Mouse (Mus musculus) layer of hippocampus, postnatal 14 days (tissue): ENCODE measurements around the gene Gtf2a1. TPM values are rescaled to one million over a fixed set of nuclear protein-coding genes. Genes with fewer than 3 reads are reported as not detected.
"Not testable (repeated sequence)": the region's sequence is repeated elsewhere in the genome, so short reads cannot be mapped to it uniquely, and the experiment has no call there.

Experiments
- DNase-seq, 2 experiments: peaks; one replicate each; pipeline ENCODE4 v3.0.0; 2021 to 2022; ENCODE audit warnings: low spot score in 2 of 2, mixed read lengths in 1 of 2
- long read RNA-seq, 2 experiments: library from polyadenylated mRNA; stranded (forward); transcript quantifications; one replicate each; pipeline ENCODE4 v2.0.0; 2021
- total RNA-seq, 2 experiments: library from RNA; stranded (reverse); gene quantifications; 2 replicates each; pipeline ENCODE4 v1.2.3; 2021

The Gtf2a1 gene
- total RNA-seq, result 10 to 100 TPM; 47.1 to 51.6 TPM
- long read RNA-seq, experiment 1, partial matches to known transcripts, result 2 of 2 reads
- long read RNA-seq, experiment 1, other reads (novel, unspliced or antisense), result 0 of 2 reads
- long read RNA-seq, experiment 2, partial matches to known transcripts, result 1 of 3 reads
- long read RNA-seq, experiment 2, other reads (novel, unspliced or antisense), result 2 of 3 reads

DNA sequence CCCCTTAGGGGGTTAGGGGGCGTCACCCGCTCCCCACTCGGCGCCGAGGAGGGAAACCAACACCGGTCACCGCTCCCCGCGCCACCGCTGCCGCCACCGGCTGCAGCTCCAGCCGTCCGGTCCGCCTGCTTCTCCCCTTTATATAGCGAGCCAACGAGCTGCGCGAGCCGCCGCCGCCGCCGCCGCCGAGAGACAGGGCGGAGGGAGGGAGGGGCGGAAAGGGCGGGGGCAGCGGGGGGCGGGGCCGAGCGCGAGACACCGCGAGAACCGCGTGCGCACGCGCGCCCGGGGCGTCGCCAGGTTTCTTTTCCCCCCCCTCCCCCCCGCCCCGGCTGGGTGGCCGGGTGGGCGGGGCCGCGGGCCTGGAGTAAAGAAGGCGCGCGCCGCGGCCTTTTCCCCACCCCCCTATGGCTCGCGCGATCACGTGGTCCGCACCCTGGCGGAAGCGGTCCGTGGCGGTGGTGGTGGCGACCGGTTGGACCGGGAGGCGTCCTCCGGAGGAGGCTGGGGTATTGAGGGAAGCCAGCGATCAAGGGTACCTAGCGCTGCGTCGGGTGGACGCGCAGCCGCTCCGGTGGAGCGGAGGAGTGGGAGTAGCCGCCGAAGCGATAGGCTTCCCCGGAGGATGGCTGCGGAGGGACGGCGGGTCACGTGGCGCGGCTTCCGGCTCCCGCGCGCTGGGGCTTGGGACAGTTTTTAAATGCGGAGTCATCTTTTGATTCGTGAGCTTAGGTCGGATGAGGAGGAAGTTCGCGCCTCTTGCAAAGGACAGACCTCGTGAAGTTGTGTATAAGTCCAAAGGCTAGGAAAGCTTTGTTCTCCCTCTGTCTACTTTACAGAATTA is at the start of gene Gtf2a1:
TSS of gene Gtf2a1 (minus strand) at position 641 of the 844 bp plus-strand sequence.
- peak; percentile 93 to 94 for DNase-seq

DNA sequence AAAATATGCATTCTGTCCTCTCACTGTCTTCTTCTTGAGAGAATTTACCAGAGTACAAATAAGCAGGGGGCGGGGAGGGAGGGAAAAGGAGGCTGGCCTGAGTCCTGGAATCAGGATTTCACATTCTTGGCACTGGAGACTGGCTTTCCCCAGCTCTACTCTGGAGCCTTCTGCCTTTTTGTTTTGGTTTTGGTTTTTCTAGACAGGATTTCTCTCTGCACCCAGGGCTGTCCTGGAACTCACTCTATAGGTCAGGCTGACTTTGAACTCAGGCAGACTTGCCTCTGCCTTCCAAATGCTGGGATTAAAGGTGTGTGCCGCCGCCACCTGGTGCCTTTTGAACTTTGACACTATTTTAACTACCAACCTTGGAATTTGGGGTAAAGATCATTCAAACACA is 48.1 kb upstream of the Gtf2a1 start:
- peak in 1 of 2 experiments; percentile 26 for DNase-seq

DNA sequence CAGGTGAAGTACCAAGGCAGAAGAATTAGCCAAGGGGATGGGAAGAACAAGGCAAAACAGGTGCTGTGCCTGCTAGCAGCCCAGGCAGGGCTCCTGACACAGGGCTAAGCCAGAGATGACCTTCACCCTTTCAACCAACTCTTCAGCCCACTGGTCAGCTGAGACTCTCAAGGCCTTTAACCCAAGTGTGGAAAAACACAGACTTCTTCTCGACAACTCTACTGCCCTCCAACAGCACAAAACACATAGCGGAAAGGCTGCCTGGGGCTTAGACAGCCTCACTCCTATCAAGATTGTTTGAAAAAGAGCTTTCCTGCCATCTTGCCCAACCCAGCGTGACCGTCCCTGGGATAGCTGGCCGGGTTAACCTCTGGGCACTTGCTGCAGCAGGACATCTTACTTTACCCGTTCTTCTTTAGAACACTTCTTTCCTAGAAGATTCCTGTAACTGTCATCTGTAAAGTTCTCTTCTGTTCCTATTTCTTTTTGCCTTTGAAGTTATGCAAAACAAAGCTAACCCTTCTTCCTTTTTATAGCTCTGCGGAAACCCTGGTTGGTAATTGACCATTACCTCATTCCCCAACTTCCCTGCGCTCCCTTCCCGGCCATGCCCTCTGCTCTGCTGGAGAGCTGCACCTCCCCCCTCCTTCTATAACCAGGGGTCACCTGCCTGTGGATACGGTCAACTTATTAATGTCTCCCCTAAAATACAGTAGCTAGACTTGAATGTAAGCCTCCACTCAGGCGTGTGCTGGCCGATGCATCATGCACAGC is 47.0 kb upstream of the Gtf2a1 start:
- DNase-seq, result no peak

DNA sequence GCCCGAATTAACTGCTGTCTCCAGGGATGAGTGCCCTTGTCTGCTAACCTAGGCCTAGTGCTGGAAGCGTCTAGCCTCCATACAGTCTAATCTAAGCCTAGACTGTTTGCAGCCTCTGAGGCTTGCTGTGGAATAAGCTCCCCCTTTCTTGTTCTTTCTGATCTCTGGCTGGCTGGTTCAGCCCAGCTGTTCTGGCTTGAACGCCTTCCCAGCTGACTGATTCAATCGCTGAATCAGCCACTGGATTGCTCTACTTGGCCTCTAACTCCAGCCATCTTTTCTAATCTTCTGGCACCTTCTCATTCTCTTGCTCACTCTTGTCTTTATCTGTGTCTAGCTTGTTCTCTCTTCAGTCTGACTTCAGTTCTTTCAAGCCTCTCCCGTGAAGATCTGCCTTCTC is 36.2 kb upstream of the Gtf2a1 start:
- no peak for DNase-seq

DNA sequence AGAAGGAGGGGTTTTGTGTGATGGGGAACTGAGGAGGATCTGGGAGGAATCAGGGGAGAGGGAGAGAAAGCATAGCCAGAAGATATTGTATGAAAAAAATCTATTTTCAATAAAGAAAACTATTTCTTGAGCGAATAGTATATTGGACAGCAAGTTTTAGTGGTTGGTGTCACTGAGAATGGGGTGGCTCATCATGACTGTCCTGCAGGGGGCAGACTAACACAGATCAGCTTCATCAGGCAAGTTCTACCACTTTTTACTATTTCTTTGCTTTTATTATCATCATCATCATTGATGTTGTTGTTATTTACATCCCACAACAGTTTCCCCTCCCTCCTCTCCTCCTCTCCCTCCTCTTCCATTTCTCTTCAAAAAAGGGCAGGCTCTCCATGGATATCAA is 34.7 kb upstream of the Gtf2a1 start:
- DNase-seq, result no peak

DNA sequence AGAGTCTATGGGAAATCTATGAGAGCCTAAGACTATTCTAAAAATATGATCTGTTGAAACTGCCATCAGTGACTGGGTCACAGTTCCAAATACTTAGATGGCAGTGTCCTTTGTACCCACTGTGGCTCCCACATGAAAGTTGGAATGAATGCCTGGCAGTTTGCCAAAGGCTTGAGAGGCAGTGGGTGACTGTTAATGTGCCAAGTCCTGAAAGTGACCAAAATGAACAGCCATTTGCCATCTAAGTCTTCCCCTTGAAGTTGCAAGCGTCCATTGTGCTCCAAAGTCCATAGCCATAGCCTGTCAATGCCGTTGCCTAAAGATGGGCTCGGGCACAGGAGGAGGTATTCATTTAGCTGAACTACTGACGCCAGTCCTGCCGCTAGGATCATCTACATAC is 19.1 kb upstream of the Gtf2a1 start:
- peak in 1 of 2 experiments; percentile 34 for DNase-seq

DNA sequence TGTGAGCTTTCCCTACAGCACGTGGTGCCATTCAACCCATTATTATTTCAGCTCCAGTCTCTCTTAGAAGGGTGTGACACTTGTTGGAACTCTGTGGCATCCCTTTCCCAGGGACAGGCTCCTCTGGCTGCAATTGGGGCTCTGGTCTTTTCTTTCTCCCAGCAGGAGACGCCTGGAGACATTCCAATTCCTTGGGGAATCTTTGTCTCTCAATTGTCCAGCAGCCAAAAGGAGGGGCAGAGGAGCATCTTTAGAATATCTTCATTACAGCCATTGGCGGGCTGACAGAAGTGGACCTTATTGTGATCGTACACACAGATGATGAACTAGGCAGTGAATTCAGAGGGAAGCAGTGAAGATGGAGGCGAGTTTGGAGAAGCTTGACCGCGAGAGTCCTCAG is 17.4 kb upstream of the Gtf2a1 start:
- DNase-seq, result no peak

DNA sequence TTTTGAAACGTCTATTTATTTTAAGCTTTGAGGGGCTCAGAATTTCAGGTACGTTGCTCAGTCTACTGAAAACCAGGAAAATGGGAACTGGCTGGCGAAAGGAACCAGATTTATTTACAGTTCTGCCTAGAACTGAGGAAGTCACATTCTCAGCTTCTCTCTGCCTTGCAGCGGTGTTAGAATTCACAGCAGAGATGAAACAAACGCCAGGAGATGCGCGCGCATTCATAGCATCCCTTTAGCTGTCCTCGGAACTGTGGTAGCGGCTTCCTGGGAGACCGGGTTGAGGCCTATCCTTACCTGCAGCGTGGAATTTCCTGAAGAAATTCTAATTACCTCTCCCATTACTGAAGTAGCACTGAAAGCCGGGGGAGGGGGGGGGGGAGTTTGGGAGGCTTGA is 16.4 kb upstream of the Gtf2a1 start:
- DNase-seq, result no peak

DNA sequence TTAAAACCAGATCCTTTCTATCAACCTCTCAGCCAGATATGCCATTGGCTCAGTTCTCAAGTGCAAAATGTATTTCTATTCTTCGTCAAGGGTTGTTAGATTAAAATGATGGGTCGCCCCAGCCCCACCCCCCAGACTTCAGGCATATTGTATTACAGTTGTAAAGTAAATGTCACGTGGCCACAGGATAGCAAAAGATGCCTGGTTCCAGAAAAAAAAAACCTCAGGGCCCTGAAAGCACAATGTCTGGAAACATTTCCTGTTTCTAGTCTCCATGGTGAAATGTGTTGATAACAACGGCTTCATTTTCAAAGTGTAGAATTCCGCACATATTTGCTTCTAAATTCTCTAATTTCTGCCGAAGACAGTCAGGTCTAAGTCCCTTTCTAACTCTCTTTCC is 14.3 kb upstream of the Gtf2a1 start:
- no peak for DNase-seq

DNA sequence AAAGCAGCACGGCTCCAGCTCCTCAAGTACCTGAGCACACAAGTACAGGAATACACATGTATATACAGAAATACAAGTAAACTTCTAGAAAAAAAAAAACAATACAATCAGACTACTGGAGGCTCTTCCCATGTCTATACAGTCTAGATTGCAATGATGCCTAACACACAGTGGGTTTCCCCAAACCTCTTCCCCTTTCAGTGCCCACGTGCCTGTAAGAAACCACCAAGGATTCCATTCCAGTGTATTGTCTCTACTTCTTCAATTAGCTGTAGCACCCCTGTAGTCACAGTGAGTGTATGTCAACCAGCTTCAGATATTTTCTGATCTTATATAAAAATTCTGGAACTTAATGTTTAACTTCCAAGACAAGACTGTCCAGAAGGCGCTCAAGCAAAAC is 1.8 kb upstream of the Gtf2a1 start:
- DNase-seq, result no peak

DNA sequence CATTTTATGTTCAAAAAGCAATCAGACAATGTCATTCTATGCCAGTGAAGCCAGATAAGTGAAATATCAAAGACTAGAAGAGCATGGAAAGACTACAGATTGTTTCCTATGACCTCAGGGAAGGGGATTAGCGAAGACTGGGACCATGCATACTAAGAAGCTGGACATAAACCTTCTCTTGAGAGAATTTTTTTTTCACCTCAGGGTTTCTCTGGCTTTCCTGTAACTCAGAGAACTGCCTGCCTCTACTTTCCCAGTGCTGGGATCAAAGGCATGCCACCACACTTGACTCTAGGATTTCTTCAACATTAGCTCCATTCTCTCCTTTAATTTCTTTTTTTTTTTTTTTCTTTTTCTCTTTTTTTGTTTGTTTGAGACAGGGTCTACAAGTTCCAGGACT is 904 bp upstream of the Gtf2a1 start:
- DNase-seq, result no peak

DNA sequence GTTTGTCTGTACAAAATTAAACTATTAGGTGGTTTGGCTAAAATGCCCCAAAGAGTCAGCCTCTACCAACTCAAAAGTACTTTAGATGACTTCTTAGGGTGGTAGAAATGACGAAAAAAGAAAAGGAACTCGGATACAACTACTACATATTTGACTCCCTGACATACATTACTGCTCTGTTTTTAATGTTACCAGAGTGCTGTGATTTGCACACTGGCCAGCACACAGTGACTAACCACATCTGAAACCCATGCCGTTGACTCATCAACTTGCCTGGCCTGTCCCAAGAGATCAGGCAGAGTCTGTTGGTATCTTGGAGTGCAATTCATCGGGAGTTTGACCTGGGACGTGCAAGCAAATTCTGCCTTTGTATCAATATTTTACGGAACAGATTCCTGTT is 429 bp upstream of the Gtf2a1 start:
- no peak for DNase-seq

DNA sequence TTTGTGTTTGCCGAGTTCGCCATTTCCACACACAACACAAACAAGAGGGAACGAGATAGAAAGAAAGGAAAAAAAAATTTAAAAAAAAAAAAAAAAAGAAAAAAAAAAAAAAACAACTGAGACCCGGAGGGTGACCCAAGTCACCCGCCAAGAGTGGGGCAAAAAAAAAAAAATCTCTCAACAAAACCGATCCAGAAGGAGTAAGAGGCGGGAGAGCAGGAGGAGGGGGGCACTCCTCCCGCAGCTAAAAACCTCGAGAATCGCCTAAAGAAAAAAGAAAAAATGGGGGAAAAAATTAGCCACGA is 793 bp downstream of the Gtf2a1 start:
- no peak for DNase-seq

DNA sequence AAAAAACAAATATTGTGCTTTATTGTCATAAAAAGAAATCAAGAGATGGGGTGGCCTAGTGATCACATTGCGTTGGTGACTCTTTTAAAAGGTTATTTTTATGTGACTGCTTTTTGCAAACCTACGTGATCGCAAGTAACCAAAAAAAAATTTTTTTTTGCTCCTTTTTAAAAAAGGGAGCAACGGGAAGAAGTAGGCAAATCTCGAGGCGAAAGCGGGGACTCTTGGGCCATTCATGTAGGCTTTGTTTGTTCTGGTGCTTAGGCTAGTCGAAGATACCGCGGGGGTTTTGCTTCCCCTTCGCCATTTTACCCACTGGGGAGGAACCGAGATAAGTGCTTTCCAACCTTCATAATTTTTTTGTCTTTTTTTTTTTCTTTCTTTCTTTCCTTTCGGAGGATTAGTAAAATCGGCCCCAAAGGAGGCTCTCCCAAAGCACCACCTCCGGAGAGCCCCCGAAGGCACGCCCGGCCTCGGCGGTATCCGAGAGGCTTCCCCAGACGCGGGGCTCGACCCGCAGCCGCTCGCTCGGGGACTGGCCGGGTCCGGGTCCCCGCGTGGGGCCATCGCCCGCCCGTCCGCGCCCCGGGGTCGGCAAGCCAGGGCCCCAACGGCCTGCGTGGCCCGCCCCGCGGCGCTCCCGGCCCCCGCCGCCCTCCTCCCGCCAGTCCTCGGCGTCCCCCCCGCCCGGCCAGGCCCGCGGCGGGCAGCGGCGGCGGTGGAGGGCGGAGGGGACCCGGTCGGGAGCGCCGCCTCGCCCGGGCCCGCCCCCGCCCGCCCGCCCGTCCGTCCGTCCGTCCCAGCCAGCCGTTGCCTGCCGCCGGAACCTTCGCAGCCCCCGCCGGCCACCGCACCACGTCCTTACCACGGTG is 1.4 kb downstream of the Gtf2a1 start:
- peak; percentile 34 to 58 for DNase-seq

DNA sequence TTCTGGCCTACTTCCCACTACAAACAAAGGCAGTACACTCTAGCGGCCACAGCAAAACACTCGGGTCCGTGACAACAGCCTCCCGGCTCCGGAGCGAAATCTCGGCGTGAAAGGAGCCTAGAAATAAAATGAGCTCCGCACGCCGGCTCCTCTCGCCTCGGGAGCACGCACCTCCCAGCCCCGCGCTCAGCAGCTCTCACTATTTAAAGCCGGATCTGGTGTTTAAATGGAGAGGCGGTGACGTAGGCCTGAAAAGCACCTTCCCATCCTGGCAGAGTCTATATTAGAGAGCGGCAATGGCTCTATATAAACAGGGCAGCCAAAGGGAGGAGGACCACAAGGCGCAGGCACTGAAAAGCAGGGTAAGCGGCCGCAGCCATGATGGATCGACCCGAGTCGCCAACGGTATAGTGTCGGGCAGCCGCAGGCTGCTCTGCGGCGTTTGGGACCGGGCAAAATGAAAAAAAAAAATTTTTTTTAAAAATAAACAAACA is 2.1 kb downstream of the Gtf2a1 start:
- peak; percentile 89 to 96 for DNase-seq

DNA sequence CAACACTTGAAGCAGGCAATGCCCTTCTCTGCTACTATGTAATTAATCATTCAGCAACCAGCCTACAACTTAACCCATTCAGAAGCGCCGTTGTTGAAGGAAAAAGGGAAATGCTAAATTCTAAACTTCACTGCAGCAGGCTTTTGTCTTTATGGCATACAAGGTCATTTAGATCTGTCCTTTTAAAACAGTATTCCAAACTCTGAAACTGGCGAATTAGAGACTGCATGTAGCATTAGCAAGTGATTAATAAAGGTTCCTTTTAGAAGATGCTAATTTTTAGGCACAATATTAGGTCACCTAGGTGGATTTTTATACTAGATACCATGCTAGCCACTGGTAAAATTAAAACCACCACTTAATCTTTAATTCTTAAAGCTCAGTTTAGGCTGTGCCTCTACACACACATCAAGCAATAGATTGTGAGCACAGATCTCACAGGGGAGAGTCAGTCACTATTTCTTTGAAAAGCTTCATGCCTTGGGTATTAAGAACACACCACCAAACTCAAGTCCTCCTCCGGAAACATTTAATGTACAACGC is 2.7 kb downstream of the Gtf2a1 start:
- no peak for DNase-seq

DNA sequence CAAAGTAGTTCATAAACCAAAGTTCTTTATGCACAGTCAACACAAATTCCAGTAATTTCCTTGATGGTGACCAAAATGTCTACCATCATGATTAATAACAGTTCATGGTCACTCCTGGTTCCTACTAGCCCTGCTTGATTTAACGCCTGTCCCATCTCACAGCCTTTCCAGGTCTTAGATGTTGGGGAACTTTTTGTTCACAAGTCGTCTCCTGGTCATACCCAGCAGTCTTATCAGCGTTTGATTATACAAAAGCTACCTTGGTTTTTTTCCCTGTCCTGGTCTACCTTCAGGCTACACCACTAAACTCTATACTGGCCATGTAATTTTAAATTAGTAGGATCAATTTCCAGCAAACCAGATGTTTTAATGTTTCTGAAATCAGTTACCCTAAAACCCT is 3.2 kb downstream of the Gtf2a1 start:
- no peak for DNase-seq

DNA sequence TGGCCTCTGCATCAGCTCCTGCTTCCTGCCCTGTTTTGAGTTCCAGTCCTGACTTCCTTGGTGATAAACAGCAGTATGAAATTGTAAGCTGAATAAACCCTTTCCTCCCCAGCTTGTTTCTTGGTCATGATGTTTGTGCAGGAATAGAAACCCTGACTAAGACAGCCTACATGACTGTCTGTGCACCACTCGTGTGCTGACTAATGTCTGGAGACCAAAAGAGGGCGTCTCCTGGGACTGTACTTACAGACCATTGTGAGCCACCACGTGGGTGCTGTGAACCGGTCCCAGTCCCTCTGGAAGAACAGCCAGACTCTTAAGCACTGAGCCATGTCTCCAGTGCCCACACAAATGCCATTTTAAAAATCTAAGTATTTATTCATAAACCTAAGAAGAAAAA is 4.5 kb downstream of the Gtf2a1 start:
- not testable (repeated sequence) for DNase-seq

DNA sequence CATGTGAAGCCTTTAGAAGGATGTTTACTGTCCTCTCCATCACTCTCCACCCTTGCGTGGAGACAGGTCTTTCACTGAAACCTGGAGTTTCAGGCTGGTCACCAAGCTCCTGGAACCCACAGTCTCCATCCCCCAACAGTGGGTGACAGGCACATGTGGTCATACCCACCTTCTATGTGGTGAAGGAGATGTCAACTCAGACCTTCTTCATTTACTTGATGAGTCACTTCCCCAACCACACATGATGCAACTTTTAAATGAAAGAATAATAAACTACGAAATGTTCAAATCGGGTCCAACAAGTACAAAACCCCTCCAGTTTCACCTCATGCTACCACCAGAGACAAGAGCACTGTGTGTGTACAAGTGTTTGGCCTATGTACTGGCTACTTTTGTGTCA is 5.1 kb downstream of the Gtf2a1 start:
- DNase-seq, result no peak

DNA sequence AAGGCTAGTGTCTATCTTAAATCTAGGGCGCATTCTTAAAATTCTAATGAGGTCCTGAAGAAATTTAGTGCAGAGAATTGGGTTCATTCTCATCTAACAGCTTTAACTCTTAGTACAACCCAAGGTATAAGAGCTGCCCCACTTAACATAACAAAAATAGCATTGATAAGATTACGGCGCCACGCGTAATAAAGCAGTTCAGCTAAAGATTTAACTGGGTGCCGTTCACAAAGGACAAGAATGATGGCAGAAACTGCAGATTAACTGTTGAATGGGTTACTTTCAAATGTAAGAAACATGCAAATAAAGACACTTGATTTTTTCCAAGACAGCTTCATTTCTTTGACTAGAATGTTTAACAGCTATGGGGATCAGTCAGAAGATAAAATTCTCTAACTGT is 6.9 kb downstream of the Gtf2a1 start:
- no peak for DNase-seq
